Mouse (Mus musculus) heart, embryonic 11.5 days (tissue): ENCODE measurements around the gene Egln1. TPM values are rescaled to one million over a fixed set of nuclear protein-coding genes. Genes with fewer than 3 reads are reported as not detected.
A peak's percentile ranks its signal among the peaks of the same experiment; 100 is the strongest.

Source experiments
- ATAC-seq: fragments of 200-750 bp; cut with Nextera tagmentation; replicated peaks from 2 replicates; pipeline ENCODE4 v1.8.0; 2017; ENCODE audit warnings: moderate library complexity; ENCODE audit not compliant: insufficient number of reproducible peaks, low FRiP score, low TSS enrichment
- H3K27ac ChIP-seq: fragments of 300-500 bp; sonication (generic); 2 replicates; pipeline ENCODE4 v1.5.1; 2014; ENCODE audit warnings: mild to moderate bottlenecking, low read depth, low read length
- H3K27me3 ChIP-seq: fragments of 300-500 bp; sonication (generic); 2 replicates; pipeline ENCODE4 v1.6.1; 2014; ENCODE audit warnings: mild to moderate bottlenecking, low read length, mixed read lengths; ENCODE audit not compliant: control insufficient read depth, insufficient read depth
- H3K36me3 ChIP-seq: fragments of 300-500 bp; sonication (generic); 2 replicates; pipeline ENCODE4 v1.6.1; 2014; ENCODE audit warnings: mild to moderate bottlenecking, low read length, moderate library complexity, mixed read lengths; ENCODE audit not compliant: control insufficient read depth, insufficient read depth
- H3K4me1 ChIP-seq: fragments of 300-500 bp; sonication (generic); 2 replicates; pipeline ENCODE4 v1.6.1; 2014; ENCODE audit warnings: low read length; ENCODE audit not compliant: control insufficient read depth, insufficient read depth
- H3K4me2 ChIP-seq: fragments of 300-500 bp; sonication (generic); 2 replicates; pipeline ENCODE4 v1.6.1; 2014; ENCODE audit warnings: mild to moderate bottlenecking, moderate library complexity
- H3K4me3 ChIP-seq: fragments of 300-500 bp; sonication (generic); 2 replicates; pipeline ENCODE4 v1.5.1; 2014; ENCODE audit warnings: low read depth, low read length
- H3K9ac ChIP-seq: fragments of 300-500 bp; sonication (generic); 2 replicates; pipeline ENCODE4 v1.6.1; 2014; ENCODE audit warnings: mild to moderate bottlenecking, low read depth, low read length, moderate library complexity
- H3K9me3 ChIP-seq: fragments of 300-500 bp; sonication (generic); replicated peaks from 2 replicates; pipeline ENCODE4 v1.6.1; 2016; ENCODE audit warnings: low read length; ENCODE audit not compliant: control insufficient read depth
- whole genome bisulfite sequencing: fragments of 180-500 bp; shearing (Covaris S2); extraction: QIAGEN DNeasy Blood & Tissue Kit; methylation state at CpG from one replicate; pipeline ENCODE4 v1.1.7; 2014; ENCODE audit not compliant: insufficient replicate concordance; 5-methylcytosine and 5-hydroxymethylcytosine counted together
- polyA plus RNA-seq: library from polyadenylated mRNA; unstranded; fragments of >200 nt; fragmentation: Nextera tagmentation; extraction: Ambion mirVana; gene quantifications from 2 replicates; pipeline ENCODE4 v1.2.1, GENCODE M21; 2014

Gene Egln1
- polyA plus RNA-seq, 1 experiment from 2014 or later, result 23.2 TPM

DNA sequence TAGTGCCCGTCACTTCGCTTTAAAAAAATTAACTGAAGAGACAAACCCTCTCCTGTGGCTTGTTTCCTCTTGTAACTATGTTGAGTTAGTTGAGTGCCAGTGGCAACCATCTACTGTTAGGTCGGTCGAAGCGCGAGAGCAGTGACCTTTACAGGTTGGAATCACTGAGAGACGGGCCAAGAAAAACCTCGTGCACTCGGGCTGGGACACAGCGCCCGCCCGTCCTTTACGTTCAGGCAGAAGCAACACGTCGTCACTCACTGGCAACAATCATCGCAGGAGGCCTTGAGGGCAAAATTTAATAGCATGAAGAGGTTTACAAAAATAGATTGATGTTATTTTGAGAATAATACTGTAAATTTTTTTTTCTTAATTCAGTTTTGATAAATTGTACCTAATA, 39.2 kb downstream of the Egln1 start:
- Histone ChIP-seq H3K9ac (no peak overlapping the region), H3K4me3 (no peak overlapping the region), H3K36me3 (peaks cover 23% of the 10 kb centered on the region), H3K27me3 (no peaks in the 10 kb centered on the region), H3K4me1 (0 out of 2 replicates have a peak, but pooled peaks cover 3% of the 10 kb centered on the region), H3K9me3 (no peaks in the 10 kb centered on the region; the same call in 1 of the 2 replicates), H3K4me2 (no peak overlapping the region), H3K27ac (no peak overlapping the region)
- ATAC-seq, result no peak
- WGBS, result 83% methylated on average over 16 of the region's 16 CpGs

DNA sequence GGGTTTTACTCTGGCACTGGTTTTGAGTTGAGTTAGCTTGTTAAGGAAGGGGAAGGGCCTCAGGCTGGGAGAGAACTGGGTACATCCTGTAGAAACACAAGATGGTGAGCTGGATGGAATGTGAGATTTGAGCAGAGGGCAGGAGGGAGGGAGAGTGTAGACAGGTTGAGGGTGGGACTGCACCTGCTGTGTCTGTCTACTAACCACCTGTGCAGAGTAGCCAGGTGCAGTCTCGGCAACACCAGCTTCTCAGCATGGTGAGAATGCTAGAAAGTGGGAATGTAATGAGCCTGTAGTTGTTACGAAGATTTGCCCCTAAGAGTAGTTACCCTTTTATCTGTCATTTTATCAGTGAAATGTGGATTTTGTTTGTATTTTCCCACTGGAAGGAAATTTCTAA, 43.6 kb downstream of the Egln1 start:
- no peaks in the 10 kb centered on the region for H3K27me3 ChIP-seq
- H3K27ac ChIP-seq, result no peak overlapping the region
- peaks cover 31% of the 10 kb centered on the region for H3K36me3 ChIP-seq
- ATAC-seq, result no peak
- WGBS, result 92% methylated on average over 2 of the region's 2 CpGs
- H3K4me1 ChIP-seq, result 0 out of 2 replicates have a peak, but pooled peaks cover 3% of the 10 kb centered on the region
- H3K9ac ChIP-seq, result no peak overlapping the region
- no peaks in the 10 kb centered on the region for H3K9me3 ChIP-seq
- H3K4me3 ChIP-seq, result no peak overlapping the region
- no peak overlapping the region for H3K4me2 ChIP-seq

DNA sequence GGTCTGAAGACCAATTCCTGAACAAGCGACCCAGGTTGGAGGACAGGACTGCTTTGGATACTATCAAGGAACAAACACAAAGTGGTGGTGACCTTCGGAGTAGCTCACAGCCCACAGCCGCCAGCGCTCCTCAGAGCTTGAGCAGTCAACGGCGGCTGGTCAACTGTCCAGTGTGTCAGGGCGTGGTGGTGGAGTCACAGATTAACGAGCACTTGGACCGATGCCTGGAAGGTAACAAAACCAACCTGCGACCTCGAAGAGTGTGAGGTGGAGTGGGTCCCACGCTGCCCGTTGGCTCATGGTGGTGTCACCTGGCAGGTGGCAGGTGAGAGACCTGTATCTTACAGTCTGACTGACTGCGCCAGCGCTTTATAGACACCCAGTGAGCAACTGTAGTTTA, 45.9 kb downstream of the Egln1 start:
- H3K36me3 ChIP-seq, result peaks cover 28% of the 10 kb centered on the region
- no peak overlapping the region for H3K4me2 ChIP-seq
- WGBS, result 91% methylated on average over 15 of the region's 15 CpGs
- H3K4me3 ChIP-seq, result no peak overlapping the region
- peaks cover 9% of the 10 kb centered on the region for H3K4me1 ChIP-seq
- no peak for ATAC-seq
- H3K27ac ChIP-seq, result no peak overlapping the region
- no peaks in the 10 kb centered on the region for H3K27me3 ChIP-seq
- no peak overlapping the region for H3K9ac ChIP-seq
- no peaks in the 10 kb centered on the region for H3K9me3 ChIP-seq

DNA sequence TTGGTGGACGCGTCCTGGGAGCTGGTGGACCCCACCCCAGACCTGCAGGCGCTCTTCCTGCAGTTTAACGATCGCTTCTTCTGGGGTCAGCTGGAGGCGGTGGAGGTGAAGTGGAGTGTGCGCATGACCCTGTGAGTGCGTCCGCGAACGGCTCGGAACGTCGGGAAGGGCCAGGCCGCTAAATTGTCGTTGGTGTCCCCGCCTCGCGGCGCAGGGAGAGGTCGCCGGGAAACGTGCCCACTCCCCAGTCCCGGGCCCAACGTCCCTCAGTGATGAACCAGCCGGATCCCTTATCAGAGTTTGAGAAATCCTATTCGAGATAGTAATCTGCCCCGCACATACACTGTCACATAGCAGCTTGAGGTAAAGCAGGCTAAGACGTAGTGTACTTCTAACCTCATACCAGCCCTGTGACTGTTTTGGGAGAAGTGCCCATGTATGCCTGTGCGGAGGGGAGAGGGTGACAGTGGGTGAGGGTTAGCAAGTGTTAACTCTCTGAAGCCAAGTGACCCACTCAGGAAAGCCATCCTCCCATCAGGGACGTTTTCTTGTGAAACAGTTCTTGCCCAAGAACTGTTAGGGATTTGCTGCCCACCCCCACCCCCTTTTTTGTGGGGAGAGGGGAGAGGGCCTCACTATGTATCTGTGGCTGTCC, 50.7 kb downstream of the Egln1 start:
- Histone ChIP-seq H3K27ac (peak overlapping the region; percentile 75; the same call in 1 of the 2 replicates), H3K9ac (peak overlapping the region; percentile 88), H3K4me2 (peak overlapping the region; percentile 100), H3K4me3 (peak overlapping the region; percentile 99), H3K36me3 (peaks cover 24% of the 10 kb centered on the region), H3K9me3 (no peaks in the 10 kb centered on the region), H3K27me3 (no peaks in the 10 kb centered on the region), H3K4me1 (peaks cover 19% of the 10 kb centered on the region)
- ATAC-seq, result no peak; the same call in 1 of the 2 replicates
- WGBS, result 4% methylated on average over 31 of the region's 31 CpGs

DNA sequence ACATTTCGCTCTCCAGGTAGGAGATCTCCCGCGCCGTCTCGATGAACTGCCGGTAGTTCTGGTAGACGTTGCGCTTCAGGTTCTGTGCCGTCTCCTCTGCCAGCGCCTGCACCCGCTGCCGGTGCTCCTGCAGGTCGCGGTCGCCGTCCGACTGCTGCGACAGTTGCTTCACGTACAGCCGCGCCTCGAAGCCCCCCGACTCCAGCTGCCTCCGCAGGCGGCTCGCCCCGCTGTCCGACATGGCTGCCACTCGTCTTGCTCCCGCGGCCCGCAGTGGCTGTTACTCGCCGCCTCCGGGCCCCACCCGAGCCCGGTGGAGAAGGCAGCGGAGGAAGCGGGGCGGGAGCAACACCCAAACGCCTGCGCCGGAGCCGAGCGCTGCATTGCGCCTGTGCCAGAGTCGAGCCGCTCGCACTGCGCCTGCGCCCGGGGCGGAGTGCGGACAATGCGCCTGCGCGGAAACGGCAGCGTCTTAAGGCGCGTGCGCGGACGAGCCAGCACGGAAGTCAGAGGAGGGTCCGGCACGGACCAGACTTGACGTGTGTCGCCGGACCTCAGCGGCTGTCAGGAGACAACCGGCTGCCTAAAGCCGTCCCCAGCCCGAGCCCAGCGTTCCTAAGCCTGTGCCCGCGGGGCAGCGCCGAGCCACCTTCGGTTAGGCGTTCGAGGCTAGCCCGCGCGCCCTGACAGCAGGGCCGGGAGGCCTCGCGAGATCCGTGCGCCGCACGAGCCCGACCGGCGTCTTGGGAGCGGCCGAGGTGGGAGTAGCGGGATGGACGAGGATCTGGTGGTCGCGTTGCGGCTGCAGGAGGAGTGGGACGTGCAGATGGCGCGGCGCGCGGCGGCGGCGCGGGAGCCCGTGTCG, 51.5 kb downstream of the Egln1 start, which contains the start of the genes Exoc8 and Sprtn:
Gene Exoc8 (minus strand): TSS at position 320 of the 865 bp plus-strand sequence.
Gene Sprtn (plus strand): TSS at position 501 of the 865 bp plus-strand sequence.
- H3K27me3 ChIP-seq, result no peaks in the 10 kb centered on the region
- H3K4me1 ChIP-seq, result peaks cover 19% of the 10 kb centered on the region
- H3K9me3 ChIP-seq, result no peaks in the 10 kb centered on the region
- H3K36me3 ChIP-seq, result peaks cover 16% of the 10 kb centered on the region
- H3K27ac ChIP-seq, result peak within 1 kb of the TSS; percentile 75
- H3K4me3 ChIP-seq, result peak within 1 kb of the TSS; percentile 99
- peak within 1 kb of the TSS; percentile 100 for H3K4me2 ChIP-seq
- WGBS, result under 1% methylated on average over 114 of the region's 114 CpGs
- peak; percentile 84 for ATAC-seq
- H3K9ac ChIP-seq, result peak within 1 kb of the TSS; percentile 88

DNA sequence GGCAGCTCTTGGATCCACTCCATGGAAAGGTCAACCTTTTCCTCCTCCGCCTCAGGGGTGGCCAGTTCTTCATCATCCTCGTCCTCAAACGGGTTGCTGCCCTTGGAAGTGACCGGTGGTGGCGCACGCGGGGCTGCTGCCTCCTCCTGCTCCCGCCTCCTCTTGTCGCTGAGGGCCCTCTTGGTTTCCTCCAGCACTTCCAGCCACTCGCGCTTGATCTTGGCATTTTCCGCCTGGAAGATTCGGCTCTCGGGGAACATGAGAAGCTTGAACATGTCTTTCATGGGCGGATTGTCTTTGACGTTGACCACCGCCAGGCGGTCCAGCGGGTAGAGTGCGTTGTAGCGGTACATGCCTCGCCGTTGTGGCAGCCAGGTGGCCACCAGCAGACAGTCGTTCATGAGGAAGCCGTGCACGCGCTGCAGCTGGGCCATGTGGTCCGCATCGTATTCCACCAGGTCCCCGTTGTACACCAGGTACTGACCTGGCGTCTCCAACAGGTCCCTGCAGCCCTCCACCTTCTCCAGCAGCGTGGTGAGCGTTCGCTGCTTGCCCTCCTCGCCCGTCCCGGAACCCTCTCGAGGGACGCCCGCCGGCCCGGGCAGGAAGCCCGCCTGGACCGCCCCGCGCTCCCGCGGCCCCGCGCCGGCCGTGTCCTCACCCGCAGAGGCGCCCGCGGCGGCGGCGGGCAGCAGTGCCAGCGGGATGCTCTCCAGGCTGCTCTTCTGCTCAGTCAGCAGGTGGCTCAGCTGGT, 52.3 kb downstream of the Egln1 start:
- peaks cover 12% of the 10 kb centered on the region for H3K36me3 ChIP-seq

DNA sequence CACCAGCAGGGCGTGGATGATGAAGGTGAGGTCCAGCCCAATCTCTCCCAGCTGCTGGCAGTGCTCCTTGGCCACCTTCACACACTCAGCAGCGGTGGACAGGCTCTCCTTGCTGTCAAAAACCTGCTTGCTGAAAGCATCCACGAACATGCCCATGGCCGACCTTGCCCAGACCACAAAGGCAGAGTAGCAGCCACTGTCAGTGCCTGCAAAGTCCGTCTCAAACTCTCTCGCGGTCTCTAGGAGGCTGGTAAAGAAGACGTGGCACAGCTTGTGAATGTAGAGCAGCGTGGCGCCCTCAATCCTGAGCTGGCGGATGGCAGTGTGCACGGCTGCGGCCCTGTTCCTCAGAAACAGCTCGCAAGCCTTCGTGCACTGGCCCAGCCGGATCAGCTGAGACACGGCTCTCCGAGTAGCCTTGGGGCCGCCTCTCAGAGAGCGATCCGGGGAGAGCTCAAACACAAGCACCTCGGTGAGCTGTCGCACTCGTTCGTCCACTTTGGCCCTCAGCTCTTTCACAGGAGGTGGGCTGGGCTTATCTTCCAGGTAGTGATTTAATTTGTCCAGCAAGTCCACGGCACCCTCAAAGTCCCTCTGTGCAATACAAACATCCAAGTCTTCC, 53.0 kb downstream of the Egln1 start:
- H3K9ac ChIP-seq, result peak overlapping the region; percentile 88
- peaks cover 19% of the 10 kb centered on the region for H3K4me1 ChIP-seq
- no peaks in the 10 kb centered on the region for H3K9me3 ChIP-seq
- 84% methylated on average over 26 of the region's 26 CpGs for WGBS
- peak overlapping the region; percentile 100 for H3K4me2 ChIP-seq
- peak overlapping the region; percentile 99 for H3K4me3 ChIP-seq
- no peak for ATAC-seq
- peaks cover 10% of the 10 kb centered on the region for H3K36me3 ChIP-seq
- H3K27ac ChIP-seq, result no peak overlapping the region
- no peaks in the 10 kb centered on the region for H3K27me3 ChIP-seq

More for the DNA sequence above, 52.3 kb downstream of the Egln1 start:
- H3K9me3 ChIP-seq, result no peaks in the 10 kb centered on the region
- peaks cover 19% of the 10 kb centered on the region for H3K4me1 ChIP-seq
- H3K4me3 ChIP-seq, result peak overlapping the region; percentile 99
- H3K4me2 ChIP-seq, result peak overlapping the region; percentile 100
- WGBS, result 1% methylated on average over 60 of the region's 60 CpGs
- H3K9ac ChIP-seq, result peak overlapping the region; percentile 88
- no peaks in the 10 kb centered on the region for H3K27me3 ChIP-seq
- peak; percentile 24; the same call in 1 of the 2 replicates for ATAC-seq
- peak overlapping the region; percentile 72 for H3K27ac ChIP-seq

DNA sequence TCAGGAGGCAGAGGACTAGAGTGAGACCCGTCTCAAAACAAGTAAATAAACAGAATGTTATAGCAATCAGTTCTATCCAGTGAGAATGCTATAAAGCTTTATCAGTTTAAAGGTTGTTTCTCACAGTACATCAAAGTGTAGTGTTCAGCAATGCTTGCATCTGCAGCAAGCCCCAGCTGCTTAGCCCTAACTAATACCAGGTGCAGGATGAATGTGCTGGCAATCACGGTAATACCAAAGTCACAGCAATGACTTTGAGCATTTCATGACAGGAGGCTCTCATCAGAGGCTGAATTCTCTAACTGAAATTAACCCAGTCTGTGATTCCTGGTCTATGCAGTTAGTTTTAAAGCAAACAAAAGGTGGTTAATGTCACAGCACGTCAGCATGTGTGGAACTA, 56.5 kb downstream of the Egln1 start:
- peaks cover 5% of the 10 kb centered on the region; the same call in 1 of the 2 replicates for H3K9me3 ChIP-seq
- peaks cover 13% of the 10 kb centered on the region for H3K4me1 ChIP-seq
- H3K36me3 ChIP-seq, result peaks cover 25% of the 10 kb centered on the region
- H3K27me3 ChIP-seq, result no peaks in the 10 kb centered on the region
- H3K4me2 ChIP-seq, result no peak overlapping the region
- no peak overlapping the region for H3K27ac ChIP-seq
- no peak for ATAC-seq
- H3K4me3 ChIP-seq, result no peak overlapping the region
- 73% methylated on average over 3 of the region's 3 CpGs for WGBS
- no peak overlapping the region for H3K9ac ChIP-seq
